Mouse (Mus musculus) limb, embryonic 12.5 days (tissue): ENCODE data around the gene Wbp2nl. TPM values are rescaled to one million over a fixed set of nuclear protein-coding genes. Genes with fewer than 3 reads are reported as not detected.

Source experiments
- ATAC-seq: fragments of 200-750 bp; cut with Nextera tagmentation; 2 replicates; pipeline ENCODE4 v1.8.0; 2017; ENCODE audit warnings: low read depth, moderate TSS enrichment; ENCODE audit not compliant: insufficient number of reproducible peaks, insufficient read depth, low FRiP score, low TSS enrichment
- H3K27ac ChIP-seq: fragments of 300-500 bp; sonication (generic); 2 replicates; pipeline ENCODE4 v1.5.1; 2016; ENCODE audit warnings: mild to moderate bottlenecking, moderate library complexity
- H3K27me3 ChIP-seq: fragments of 300-500 bp; sonication (generic); 2 replicates; pipeline ENCODE4 v1.6.1; 2016; ENCODE audit warnings: mild to moderate bottlenecking, moderate library complexity
- H3K36me3 ChIP-seq: fragments of 300-500 bp; sonication (generic); 2 replicates; pipeline ENCODE4 v1.6.1; 2016; ENCODE audit warnings: mild to moderate bottlenecking, moderate library complexity
- H3K4me1 ChIP-seq: fragments of 300-500 bp; sonication (generic); replicated peaks from 2 replicates; pipeline ENCODE4 v1.6.1; 2016
- H3K4me2 ChIP-seq: fragments of 300-500 bp; sonication (generic); 2 replicates; pipeline ENCODE4 v1.6.1; 2016; ENCODE audit warnings: mild to moderate bottlenecking, moderate library complexity
- H3K4me3 ChIP-seq: fragments of 300-500 bp; sonication (generic); replicated peaks from 2 replicates; pipeline ENCODE4 v1.5.1; 2016; ENCODE audit warnings: mild to moderate bottlenecking
- H3K9ac ChIP-seq: fragments of 300-500 bp; sonication (generic); replicated peaks from 2 replicates; pipeline ENCODE4 v1.6.1; 2016; ENCODE audit warnings: mild to moderate bottlenecking, moderate library complexity
- H3K9me3 ChIP-seq: fragments of 300-500 bp; sonication (generic); 2 replicates; pipeline ENCODE4 v1.6.1; 2016; ENCODE audit warnings: mild to moderate bottlenecking, moderate library complexity
- WGBS: fragments of 180-500 bp; shearing (Covaris S2); methylation state at CpG from one replicate; pipeline ENCODE4 v1.1.7; 2016; 5-methylcytosine and 5-hydroxymethylcytosine counted together
- polyA plus RNA-seq: library from polyadenylated mRNA; unstranded; fragments of >200 nt; fragmentation: Nextera tagmentation; extraction: Ambion mirVana; gene quantifications from 2 replicates; pipeline ENCODE4 v1.2.1, GENCODE M21; 2016

Gene Wbp2nl
- polyA plus RNA-seq, 1 experiment from 2014 or later: not detected

DNA sequence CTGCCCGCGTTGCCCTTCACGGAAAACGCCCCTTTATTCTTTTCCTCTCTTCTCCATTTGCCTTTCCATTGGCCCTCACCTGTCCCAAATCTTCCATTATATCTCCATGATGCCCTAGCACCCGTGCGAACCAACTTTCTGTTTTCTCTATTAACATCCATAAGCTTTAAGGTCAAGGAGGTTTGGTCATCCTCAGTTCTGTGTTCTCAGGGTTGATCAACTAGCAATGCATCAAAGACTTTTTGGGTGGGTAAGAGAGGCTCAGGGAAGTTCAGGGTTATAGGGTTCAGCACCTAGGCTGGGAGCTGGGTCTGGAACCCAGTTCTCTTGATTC is 24.2 kb upstream of the Wbp2nl start, which contains the start of gene Sept3:
Gene Sept3, plus strand, starts transcription at position 301 of the 334 bp plus-strand sequence.
- Histone ChIP-seq H3K27me3 (peaks cover 40% of the 10 kb centered on the region), H3K4me2 (peak within 1 kb of the TSS; percentile 95), H3K4me3 (peak within 1 kb of the TSS; percentile 69), H3K9me3 (no peaks in the 10 kb centered on the region), H3K4me1 (peaks cover 12% of the 10 kb centered on the region), H3K27ac (no peak within 1 kb of the TSS), H3K36me3 (peaks cover 11% of the 10 kb centered on the region), H3K9ac (peak within 1 kb of the TSS; percentile 74)
- WGBS: 28% methylated on average over 6 of the region's 6 CpGs
- ATAC-seq: no peak

DNA sequence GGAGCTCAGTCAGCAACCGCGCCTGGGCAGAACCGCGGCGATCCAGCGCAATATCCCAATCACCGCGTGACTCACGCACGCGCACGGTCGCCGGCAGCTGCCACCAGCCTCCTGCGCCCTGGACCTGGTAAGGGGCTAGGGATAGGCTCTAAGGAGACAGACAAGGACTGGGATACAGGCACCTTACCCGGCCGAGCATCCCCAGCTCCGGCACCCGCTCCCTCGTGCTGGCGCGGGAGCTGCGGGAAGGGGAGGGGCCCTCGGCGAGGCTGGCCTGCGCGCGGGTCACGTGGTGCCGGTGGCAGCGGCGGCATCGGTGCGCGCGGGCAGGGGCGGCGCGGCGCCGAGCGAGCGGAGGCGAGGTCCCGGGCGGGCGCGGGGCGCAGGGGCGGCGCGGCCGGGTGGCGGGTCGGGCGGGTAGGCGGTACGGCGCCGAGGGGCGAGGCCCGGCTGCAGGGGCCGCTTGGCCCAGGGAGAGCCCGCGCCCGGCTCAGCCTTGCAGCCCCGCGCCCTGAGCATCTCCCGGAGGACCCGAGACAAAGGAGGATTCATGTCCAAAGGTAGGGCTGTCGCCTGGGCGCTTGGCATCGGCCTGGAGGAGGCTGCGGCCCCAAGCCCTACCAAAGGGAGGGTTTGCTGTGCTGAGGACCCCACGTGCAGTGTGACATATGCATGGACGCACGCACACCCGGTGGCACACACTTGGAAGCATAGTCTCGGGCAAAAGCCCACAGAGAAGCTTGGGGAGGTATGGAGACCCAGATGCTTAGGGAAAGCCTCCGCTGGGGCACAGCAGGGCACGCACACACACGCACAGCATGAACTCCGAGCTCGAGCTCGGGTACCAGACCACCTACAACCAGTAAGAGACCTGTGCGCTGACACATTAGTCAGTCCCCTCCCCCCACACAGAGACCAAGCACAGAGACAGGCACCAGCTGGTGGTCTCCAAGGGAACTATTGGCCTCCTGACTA is 23.5 kb upstream of the Wbp2nl start:
- Histone ChIP-seq H3K27me3 (peaks cover 40% of the 10 kb centered on the region), H3K4me3 (peak overlapping the region; percentile 69), H3K9me3 (no peaks in the 10 kb centered on the region), H3K4me1 (peaks cover 12% of the 10 kb centered on the region), H3K27ac (no peak overlapping the region), H3K9ac (peak overlapping the region; percentile 74), H3K36me3 (peaks cover 17% of the 10 kb centered on the region), H3K4me2 (peak overlapping the region; percentile 95)
- 1% methylated on average over 82 of the region's 86 CpGs for WGBS
- ATAC-seq: peak; percentile 62; the same call in 1 of the 2 replicates

DNA sequence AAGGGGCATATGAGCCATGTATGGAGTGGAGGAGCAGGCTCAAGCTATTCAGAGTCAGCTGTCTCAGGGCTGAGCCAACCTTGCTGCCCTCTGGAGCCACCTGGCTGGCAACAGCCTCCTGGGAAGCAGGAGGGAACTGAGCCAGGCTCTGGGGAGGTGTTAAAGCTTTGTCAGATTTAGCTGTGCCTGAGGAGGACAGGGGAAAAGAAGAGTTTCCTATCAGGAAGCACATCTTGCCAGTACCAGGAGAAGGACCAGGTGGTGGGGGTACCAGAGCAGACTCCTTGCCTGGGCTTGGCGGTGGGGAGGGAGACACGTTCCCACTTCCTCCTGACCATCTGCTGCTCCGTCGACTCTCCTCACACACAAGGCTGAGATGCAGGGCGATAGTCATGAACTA is 21.2 kb upstream of the Wbp2nl start:
- H3K4me1 ChIP-seq: peaks cover 12% of the 10 kb centered on the region
- no peaks in the 10 kb centered on the region for H3K9me3 ChIP-seq
- no peak for ATAC-seq
- H3K27me3 ChIP-seq: peaks cover 26% of the 10 kb centered on the region
- H3K4me2 ChIP-seq: no peak overlapping the region
- H3K9ac ChIP-seq: no peak overlapping the region
- WGBS: 75% methylated on average over 5 of the region's 5 CpGs
- no peak overlapping the region for H3K27ac ChIP-seq
- H3K4me3 ChIP-seq: no peak overlapping the region
- H3K36me3 ChIP-seq: peaks cover 35% of the 10 kb centered on the region

DNA sequence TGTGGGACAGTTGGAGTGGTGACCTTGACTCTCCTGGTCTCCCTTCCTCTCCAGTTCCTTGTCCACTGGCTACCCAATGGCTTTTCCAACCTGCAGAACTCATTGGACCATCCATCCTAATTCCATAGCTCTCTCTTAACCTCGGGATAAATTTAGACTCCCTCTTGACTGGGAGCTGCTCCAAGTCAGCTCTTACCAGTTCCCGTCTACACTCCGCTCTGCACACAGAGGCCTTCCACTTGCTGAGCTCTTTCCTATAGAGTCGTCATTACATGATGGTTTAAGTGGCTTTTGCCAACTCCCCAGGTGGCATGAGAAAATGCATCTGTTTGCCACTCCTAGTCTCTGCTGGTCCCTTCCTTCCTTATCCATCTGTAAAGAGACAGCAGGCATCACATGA is 18.1 kb upstream of the Wbp2nl start:
- Histone ChIP-seq H3K4me3 (no peak overlapping the region), H3K4me2 (no peak overlapping the region), H3K9me3 (no peaks in the 10 kb centered on the region), H3K27me3 (no peaks in the 10 kb centered on the region; the same call in 1 of the 2 replicates), H3K4me1 (peaks cover 12% of the 10 kb centered on the region), H3K27ac (no peak overlapping the region), H3K9ac (no peak overlapping the region), H3K36me3 (peaks cover 65% of the 10 kb centered on the region)
- no peak for ATAC-seq
- WGBS: 83% methylated on average over 4 of the region's 4 CpGs

DNA sequence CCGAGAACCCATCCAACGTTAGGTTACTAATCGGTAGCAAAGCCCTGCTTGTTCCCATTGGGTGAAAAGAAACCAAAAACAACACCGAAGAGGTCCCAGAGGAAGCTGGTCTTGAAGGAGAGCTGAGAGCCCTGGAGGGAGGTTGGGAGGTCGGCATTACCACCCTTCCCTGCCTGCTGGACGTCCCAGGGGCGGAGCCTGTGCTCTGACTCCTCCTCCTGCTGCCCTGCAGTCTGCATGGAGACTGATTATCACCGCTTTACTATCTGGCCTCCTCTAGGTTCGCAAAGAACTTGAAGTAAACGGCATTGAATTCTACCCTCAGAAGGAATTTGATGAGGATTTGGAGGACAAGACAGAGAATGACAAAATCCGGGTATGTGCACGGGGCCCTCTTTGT is 12.6 kb upstream of the Wbp2nl start:
- Histone ChIP-seq H3K4me3 (no peak overlapping the region), H3K9me3 (no peaks in the 10 kb centered on the region), H3K27me3 (no peaks in the 10 kb centered on the region), H3K27ac (no peak overlapping the region), H3K4me2 (no peak overlapping the region), H3K4me1 (no peaks in the 10 kb centered on the region), H3K36me3 (peaks cover 84% of the 10 kb centered on the region), H3K9ac (no peak overlapping the region)
- 58% methylated on average over 12 of the region's 12 CpGs for WGBS
- ATAC-seq: no peak

DNA sequence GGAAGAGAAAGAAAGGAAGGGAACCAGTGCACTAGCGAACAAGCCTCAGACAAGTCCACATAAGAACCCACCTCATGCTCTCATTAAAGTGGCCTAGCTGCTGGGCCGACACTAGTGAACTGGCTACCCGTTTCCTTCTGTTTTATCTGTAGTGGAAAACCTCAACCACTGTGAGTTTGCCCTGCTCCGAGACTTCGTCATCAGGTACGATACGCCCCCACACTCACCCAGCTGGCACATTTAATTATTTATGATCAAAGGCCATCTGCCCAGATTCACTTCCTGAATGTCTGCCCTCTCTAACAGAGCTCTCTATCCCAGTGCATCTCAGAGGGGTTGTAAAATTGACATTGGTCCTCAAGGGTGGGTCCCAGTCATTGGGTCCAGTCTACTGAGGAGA is 8.5 kb upstream of the Wbp2nl start:
- Histone ChIP-seq H3K4me1 (peaks cover 7% of the 10 kb centered on the region), H3K36me3 (peaks cover 58% of the 10 kb centered on the region), H3K27ac (no peak overlapping the region), H3K9me3 (no peaks in the 10 kb centered on the region), H3K27me3 (no peaks in the 10 kb centered on the region), H3K9ac (no peak overlapping the region), H3K4me3 (no peak overlapping the region), H3K4me2 (no peak overlapping the region)
- no peak for ATAC-seq
- WGBS: 91% methylated on average over 7 of the region's 7 CpGs

DNA sequence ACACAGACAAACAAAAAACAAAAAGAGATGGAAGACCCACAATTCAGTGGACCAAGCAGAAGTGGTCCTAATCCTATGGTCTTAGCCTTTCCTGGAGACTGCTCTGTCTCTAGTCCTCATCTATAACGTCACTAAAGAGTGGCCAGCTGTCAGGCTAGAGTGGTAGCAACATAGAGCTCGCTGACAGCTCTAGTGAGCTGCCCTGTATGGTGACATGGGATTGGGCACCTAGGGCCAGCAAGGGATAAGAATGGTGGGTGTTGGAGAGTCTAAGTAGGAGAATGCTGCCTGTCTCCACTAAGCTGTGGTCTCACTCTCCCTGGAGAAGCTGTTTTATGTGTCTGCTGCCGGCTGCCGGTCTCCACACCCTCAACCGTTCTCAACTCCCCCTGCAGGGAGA is 5.9 kb upstream of the Wbp2nl start:
- Histone ChIP-seq H3K4me3 (0 out of 2 replicates have a peak overlapping the region, but pooled peaks have one; percentile 4), H3K9me3 (no peaks in the 10 kb centered on the region), H3K9ac (no peak overlapping the region), H3K4me2 (peak overlapping the region; percentile 43), H3K4me1 (peaks cover 7% of the 10 kb centered on the region), H3K36me3 (peaks cover 33% of the 10 kb centered on the region), H3K27me3 (no peaks in the 10 kb centered on the region), H3K27ac (no peak overlapping the region)
- no peak for ATAC-seq
- WGBS: 30% methylated on average over 4 of the region's 5 CpGs

DNA sequence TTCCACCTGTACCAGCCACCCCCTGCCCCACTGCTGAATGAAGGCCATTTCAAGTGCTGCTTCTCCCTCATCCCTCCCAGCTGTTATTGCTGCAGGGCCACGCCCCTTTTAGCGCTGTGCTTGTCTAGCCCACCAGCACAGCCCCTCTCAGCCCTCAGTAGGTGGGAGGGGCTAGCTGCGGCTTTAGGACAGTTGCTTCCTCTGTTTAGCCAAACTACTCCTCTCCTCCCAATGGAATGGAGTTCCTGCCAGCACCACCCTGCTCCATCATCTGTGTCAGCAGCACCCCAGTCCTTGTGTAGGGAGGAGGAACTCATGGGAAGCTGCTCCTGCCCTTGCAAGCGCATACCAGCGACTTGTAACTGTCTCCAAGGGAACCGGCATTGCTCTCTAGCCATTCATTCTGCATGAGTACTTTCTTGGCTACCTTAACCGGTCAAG is 5.5 kb upstream of the Wbp2nl start:
- 0 out of 2 replicates have a peak overlapping the region, but pooled peaks have one; percentile 4 for H3K4me3 ChIP-seq
- H3K9me3 ChIP-seq: no peaks in the 10 kb centered on the region
- peaks cover 29% of the 10 kb centered on the region for H3K36me3 ChIP-seq
- H3K9ac ChIP-seq: no peak overlapping the region
- no peaks in the 10 kb centered on the region for H3K27me3 ChIP-seq
- H3K27ac ChIP-seq: no peak overlapping the region; the same call in 1 of the 2 replicates
- ATAC-seq: peak; percentile 52
- peak overlapping the region; percentile 43 for H3K4me2 ChIP-seq
- 21% methylated on average over 7 of the region's 7 CpGs for WGBS
- H3K4me1 ChIP-seq: peaks cover 7% of the 10 kb centered on the region

DNA sequence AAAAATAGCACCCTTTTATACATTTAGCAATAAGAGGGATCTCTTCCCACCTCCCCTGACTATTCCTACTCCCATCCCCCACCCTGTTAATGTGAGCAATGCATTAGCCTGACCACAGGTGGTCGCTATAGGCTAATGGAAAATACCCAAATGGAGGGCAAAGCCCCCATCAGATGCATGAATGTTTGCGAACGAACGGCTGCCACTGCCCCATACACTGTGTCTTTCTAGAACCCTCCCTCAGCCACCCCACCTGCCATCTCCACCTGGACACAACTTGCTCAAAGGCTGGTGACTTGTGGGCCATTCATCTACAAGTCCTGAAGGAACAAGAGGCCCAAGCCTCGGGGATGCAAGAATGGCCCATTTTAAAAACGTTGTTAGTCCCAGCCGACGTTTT is 4.7 kb upstream of the Wbp2nl start:
- peaks cover 21% of the 10 kb centered on the region for H3K36me3 ChIP-seq
- H3K27ac ChIP-seq: no peak overlapping the region
- H3K27me3 ChIP-seq: peaks cover 7% of the 10 kb centered on the region
- no peaks in the 10 kb centered on the region for H3K9me3 ChIP-seq
- H3K4me3 ChIP-seq: no peak overlapping the region
- 53% methylated on average over 8 of the region's 8 CpGs for WGBS
- no peak for ATAC-seq
- no peak overlapping the region for H3K4me2 ChIP-seq
- no peak overlapping the region for H3K9ac ChIP-seq
- peaks cover 7% of the 10 kb centered on the region for H3K4me1 ChIP-seq

DNA sequence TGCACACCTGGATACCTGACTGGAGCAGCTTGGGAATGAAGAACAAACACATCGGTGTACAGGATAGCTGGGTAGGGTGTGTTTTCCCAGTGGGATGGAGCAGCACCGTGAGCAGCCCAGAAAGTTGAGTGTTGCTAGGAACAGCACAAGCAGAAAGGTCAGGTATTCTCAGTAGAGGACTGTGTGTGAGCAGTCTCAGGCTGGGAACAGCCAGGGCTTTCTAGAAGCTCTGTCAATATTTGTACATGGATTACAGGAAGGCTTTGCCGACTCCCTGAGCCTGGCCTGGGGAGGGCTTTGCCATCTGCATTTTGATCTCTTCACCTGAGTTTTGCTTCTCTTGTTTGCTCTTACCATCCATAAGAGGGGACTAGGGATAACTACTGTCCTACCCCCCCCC is 8.4 kb downstream of the Wbp2nl start:
- Histone ChIP-seq H3K4me1 (no peaks in the 10 kb centered on the region; the same call in 1 of the 2 replicates), H3K9ac (no peak overlapping the region), H3K4me2 (no peak overlapping the region), H3K27ac (no peak overlapping the region), H3K36me3 (no peaks in the 10 kb centered on the region), H3K4me3 (no peak overlapping the region), H3K9me3 (no peaks in the 10 kb centered on the region), H3K27me3 (no peaks in the 10 kb centered on the region)
- whole genome bisulfite sequencing: 77% methylated on average over 3 of the region's 3 CpGs
- ATAC-seq: no peak

DNA sequence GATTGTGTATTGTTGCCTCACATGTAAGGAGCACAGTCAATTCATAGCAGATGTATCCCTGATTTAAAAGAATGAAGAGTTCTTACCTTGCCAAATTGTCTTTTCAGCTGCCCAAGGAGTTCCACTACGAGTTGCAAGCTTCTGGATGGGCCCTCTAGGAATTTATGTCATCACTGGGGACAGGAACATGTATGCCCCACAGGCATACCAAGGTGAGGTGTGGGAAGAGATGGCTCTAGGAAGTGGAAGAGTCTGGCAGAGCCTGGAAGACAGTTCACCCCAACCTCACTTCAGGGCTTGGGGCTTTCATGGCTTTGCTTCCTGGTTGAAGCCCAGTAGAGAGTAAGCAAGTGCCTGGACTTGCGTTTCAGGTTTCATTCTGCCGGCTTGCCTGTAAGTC is 9.7 kb downstream of the Wbp2nl start:
- H3K4me2 ChIP-seq: no peak overlapping the region
- 71% methylated on average over 3 of the region's 3 CpGs for WGBS
- no peaks in the 10 kb centered on the region for H3K36me3 ChIP-seq
- H3K27ac ChIP-seq: no peak overlapping the region
- no peak for ATAC-seq
- H3K4me1 ChIP-seq: no peaks in the 10 kb centered on the region; the same call in 1 of the 2 replicates
- no peaks in the 10 kb centered on the region for H3K9me3 ChIP-seq
- no peak overlapping the region for H3K9ac ChIP-seq
- H3K4me3 ChIP-seq: no peak overlapping the region
- H3K27me3 ChIP-seq: no peaks in the 10 kb centered on the region
